Mouse (Mus musculus): ENCODE results near the gene Car8.
"Not testable (repeated sequence)": the region's sequence is repeated elsewhere in the genome, so short reads cannot be mapped to it uniquely, and the experiment has no call there.

Gene Car8

DNA sequence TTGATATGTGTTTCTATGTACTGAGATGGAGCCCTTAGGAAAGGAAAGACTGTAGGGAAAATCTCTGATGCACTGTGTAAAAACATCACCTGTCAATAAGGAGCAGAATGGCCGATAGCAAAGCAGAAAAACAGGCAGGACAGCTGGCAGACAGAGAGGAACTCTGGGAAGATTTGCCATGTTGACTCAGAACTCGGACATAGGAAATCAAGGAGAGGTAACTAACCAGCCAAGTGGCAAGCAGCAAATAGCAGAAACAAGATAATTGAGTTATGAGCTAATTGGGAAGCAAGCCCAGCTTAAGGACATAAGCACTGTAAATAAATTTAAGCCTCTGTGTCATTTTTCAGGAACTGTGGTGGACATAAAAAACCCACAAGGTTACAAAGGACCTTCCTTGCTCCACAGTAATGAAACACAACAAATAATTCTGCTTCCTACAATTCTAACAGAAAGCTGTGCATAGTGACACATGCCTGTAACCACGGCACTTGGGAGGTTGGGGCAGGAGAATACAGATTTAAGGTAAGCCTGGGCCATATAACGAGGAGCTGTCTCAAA is 33.7 kb downstream of the Car8 start:
- no peak for DNase-seq (ENCODE audit: low read depth in 2 of 2, low spot score in 2 of 2)

DNA sequence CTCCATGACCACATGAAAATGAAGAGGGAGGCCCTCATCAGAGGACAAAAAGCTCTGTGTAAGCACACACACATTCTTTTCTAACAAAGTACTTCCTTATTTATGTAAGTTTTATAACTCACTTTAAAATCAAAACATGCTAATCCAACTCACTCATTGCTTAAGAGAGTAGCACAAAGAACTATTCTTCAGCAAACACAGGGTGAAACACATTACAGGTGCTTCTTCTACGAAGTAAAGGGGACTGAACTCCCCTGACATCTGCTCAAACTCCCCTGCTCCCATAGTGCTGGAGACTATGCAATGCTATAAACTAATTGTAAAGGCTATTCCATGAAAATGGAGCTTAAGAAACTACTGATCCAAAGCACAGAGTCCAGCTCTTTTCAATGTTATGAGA is 35.5 kb downstream of the Car8 start:
- no peak for DNase-seq (ENCODE audit: low read depth in 2 of 2, low spot score in 2 of 2)

DNA sequence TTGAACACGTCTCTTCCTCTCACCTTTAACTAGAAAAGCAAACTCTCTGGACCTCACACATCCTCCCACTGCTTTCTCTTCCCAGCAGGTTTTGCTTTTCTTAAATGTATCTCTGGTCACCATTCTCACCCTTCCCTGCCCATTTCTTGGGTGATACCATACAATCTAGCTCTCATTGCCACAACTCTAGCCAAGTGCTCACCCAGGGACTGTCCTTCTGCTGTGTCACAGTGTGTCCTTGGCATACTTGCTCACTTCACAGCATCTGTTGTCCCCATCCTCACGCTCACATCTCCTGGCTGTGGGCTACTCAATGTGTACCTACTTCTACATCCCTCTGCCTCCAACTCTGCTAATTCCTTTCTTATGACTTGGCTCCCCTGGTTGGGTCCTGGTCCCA is 37.2 kb downstream of the Car8 start:
- no peak for DNase-seq (ENCODE audit: low read depth in 2 of 2, low spot score in 2 of 2)

DNA sequence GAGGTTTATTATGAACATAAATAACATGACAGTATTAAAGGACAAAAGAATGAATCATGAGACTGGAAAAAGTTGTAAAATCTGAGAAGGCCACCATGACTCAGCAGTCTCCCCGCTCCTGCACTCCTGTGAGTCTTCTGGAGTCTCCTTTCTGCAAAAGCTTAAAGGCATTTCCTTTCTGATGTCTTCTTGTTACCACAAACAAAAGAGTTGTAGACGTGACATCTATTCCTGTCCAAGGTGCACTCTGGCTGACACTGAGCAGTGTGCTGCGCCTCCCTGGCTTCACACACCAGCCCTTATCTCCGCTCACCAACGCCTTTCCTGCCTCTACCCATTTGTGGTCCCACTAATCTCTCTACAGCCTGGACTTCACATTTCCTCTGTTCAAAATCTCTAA is 38.8 kb downstream of the Car8 start:
- DNase-seq (ENCODE audit: low read depth in 2 of 2, low spot score in 2 of 2), result no peak

DNA sequence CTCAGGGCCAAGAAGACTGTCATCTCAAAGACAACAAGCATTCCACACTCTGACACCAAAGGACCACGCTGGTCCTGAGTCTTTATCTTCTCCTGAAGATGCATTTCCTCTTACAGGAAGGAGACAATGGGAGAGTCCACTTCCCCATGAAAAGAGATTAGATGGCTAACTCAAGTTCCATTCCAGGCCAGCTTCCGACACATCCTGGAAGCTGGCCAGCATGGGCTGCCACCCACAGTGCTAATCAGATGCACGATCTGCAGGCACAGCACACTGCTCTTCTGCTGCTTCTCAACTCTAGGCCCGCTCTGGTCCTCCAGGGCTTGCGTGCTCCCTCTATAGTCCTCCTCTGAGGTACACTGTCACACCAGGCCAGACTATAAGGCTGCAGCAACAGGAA is 40.8 kb downstream of the Car8 start:
- DNase-seq (ENCODE audit: low read depth in 2 of 2, low spot score in 2 of 2), result no peak

DNA sequence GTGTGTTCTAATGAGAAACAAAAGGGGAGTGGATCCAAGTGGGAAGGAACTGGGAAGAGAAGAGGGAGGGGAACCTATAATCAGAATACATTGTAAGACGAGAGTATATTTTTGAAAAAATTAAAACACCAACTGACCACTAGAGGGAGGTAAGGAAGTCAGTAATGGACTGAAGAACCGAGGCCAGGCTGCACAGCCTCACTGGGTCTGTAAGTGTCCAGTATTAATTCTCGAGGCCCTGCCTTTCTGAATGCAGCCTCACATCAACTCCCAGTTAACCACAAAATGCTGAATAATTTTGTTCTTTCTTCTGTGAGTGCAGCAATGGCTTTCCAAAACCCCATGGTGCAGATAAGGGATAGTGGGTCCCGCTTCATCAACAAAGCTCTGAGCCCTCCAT is 48.4 kb downstream of the Car8 start:
- DNase-seq (ENCODE audit: low read depth in 2 of 2, low spot score in 2 of 2), result no peak

DNA sequence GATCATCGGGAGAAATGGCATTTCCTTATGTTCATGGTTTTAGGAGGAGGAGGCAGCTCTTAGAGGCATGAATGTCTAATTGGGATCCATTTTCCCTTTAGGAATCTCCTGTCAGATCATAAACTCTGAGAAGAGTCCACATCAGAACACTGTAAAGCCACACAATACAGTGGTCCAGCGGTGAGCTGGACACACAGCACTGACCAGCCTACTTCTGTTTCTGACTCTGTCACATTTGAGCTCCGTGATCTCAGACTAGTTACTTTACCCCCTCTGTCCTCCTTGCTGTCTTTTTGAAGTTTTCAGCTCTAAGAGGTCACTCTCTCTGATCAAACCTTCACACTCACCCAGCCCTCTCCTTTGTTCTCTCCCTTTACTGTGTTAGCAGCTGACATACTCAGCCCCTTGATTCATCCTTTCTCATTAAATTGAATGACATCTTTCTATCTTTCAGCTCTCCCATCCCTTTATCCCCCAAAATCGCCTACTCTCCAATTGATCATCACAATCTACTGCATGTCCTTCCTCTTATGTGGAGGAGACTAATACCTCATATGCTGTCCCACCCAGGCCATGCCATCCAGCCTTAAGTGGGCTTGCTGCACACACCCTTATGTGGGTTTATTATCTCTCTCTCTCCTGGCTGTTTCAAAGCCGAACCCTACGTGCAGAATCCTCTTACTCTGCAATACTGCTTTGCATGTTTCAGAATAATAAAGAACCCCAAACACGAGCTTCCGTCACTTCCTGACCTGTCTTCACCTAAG is 51.7 kb downstream of the Car8 start:
- no peak for DNase-seq (ENCODE audit: low read depth in 2 of 2, low spot score in 2 of 2)

DNA sequence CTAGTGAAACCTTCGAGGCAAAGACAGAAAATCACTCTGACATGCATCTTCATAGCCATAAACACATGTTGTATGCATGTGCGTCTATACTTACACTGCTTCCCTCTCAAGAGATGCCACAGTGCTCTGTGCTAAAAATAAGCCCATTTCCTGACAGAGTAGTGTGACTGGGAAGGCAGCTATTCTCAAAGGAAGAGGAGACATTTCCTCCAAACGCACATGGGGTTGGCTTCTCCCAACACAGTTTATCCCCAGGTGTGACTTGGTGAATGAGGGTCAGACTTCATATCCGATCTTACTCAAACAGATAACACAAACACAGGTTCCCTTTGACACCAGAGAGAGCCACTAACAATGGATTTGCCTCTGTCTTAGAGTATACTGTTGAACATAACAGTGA is 58.3 kb downstream of the Car8 start:
- DNase-seq (ENCODE audit: low read depth in 2 of 2, low spot score in 2 of 2), result no peak

DNA sequence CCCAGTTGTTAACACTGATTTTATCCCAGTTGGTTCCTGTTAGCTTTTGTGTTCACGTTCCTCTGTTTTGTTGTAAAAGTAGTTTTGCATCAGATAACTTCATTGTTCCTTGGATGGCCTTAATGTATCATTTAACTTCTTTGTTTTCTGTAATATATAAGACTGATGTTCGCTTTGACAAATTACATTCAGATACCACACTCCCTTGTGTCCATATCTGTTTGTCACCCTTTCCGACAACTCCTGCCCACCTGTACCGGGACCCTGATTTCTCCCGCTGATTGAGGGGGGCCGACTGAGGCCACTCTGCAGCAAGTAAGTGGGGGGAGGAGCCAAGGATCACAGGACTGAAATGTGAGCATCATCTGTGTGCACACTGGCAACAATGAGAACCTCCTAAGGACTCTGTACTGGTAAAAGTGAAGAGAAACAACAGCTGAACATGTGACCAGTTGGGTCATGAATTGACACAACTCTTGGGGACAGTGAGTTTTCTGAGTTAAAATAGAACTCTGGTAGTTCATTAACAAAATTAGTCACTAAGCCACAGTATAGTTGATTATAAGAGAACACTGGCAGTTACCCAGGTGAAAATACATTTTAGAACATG is 84.1 kb downstream of the Car8 start:
- no peak for DNase-seq (ENCODE audit: low read depth in 2 of 2, low spot score in 2 of 2)

DNA sequence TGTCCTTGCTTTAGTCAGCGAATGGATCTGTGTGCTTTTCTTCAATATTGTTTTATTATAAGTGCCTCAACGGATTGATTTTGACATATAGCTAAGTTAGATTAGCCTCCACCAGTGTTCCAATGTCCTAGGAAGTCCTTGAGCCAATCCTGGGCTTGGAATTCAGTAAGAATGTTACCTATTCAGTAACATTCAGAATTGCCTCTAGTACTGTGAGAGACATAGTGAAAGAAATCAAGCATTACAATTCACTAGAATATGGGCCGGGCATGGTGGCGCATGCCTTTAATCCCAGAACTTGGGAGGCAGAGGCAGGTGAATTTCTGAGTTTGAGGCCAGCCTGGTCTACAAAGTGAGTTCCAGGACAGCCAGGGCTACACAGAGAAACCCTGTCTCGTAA is 84.9 kb downstream of the Car8 start:
- not testable (repeated sequence) for DNase-seq (ENCODE audit: low read depth in 2 of 2, low spot score in 2 of 2)

DNA sequence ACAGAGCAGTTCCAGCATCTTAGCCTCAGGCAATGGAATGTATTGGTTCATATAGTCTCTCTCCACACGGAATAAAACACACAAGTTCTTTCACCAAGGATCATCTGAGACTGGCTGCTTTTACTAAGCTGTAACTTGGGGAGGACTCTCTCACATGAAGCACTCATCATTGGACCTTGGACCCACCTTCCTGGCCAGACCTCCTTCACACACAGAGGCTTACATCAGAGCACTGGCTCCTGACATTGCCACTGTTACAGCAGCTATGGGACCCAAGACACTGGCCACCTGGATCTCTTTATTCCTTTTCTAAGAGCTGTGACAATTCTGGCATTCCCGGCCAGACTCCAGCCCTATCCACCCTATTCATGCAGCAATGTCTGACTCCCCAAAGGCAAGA is 101.4 kb downstream of the Car8 start:
- no peak for DNase-seq (ENCODE audit: low read depth in 2 of 2, low spot score in 2 of 2)

DNA sequence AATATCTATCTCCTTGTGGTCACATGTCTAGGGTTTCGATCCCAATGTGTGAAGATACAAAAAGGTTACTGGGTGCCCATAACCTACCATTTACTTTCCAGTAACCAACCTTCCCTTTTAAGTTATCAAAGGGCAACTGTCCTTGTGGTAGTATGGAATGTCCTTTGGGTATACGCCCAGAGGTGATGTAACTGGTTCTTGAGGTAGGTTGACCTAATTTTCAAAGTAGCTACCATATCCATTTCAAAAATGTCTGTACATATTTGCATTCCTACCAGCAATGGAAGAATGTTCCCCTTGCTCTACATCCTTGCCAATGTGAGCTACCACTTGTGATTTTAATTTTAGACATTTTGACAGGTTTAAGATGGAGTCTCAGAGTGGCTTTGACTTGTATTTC is 106.8 kb downstream of the Car8 start:
- no peak for DNase-seq (ENCODE audit: low read depth in 2 of 2, low spot score in 2 of 2)

DNA sequence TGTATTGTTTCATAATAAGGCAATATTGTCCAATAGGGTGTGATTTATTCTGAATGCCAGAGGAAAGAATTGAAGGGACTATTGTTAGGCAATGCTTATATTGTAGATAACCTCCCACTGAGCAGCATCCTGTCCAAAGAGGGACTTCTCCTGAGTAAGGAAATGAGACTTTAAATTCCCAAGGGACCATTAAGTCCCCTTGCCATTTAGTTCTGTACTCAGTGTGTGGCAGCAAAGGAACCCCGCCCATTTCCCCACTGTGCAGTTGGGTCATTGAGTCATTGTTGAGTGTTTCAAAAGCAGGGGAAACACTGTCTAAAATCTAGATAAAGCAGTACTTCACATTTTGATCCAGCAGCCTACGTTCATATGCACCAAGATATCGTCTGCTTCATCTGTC is 125.3 kb downstream of the Car8 start:
- no peak for DNase-seq (ENCODE audit: low read depth in 2 of 2, low spot score in 2 of 2)

DNA sequence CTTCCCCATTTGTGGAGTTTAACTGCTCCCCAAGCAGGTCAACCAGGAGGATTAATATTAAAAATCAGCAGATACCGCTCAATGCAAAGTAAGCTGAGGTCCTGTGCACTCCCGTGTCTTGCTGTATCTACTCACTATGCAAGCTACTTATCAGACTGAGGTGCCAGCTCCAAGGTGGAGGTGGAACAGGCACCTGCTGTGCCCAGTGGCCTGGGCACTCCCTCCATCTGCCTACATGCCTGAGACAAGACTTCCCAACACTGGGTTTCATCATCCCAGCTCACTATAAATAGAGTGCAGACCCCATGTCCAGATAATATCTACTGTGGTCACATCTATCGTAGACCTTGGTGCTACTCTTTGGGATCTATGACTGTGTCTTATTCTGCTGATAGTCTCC is 127.0 kb downstream of the Car8 start:
- no peak for DNase-seq (ENCODE audit: low read depth in 2 of 2, low spot score in 2 of 2)

DNA sequence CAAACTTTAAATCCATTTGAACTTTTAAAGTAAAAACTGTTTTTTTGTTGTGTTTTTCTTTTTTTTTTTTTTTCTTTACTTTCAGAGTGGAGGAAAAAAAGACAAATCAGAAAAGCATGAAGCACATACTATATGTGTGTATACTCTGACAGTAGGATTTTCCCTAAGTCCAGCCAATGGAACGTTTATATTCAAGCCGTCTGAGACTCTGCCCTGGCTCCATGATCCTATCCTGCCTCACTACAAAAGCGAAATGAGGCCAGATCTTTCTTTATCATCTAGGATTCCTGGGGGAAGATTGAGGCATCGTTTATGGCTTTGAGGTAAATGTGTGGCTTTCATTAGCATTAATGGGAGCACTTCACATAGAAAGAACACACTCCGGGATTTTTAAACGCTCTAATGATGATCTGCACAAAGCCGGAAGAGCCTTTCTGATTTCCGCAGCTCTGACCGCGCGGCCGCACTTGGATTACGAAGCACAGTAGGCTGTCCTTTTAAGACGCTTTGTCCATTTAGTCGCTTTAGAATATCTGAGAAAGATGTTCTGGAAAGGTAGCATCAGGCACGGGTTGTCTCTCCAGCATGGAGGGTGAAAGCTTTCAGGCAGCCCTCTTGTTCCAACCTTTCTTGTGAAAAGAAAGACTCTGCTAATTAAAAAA is 128.8 kb downstream of the Car8 start:
- no peak for DNase-seq (ENCODE audit: low read depth in 2 of 2, low spot score in 2 of 2)

DNA sequence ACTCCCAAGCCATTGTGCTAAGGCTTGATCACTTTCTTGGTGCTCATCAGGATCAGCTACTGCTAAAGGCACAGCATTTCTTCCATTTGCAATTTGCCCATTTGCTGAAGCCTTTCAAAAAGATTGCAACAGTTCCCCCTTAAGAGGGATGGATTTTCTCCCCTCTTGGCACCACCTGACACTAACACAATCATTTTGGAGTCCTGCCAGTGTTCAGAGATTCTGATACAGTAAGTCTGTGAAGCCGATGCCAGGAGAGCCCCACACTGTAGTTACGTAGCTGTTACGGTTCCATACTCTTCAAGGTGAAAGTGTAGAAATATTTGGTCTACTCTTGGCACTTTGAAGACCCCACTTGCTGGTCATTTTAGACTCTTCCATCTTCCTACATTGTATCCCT is 137.4 kb downstream of the Car8 start:
- DNase-seq (ENCODE audit: low read depth in 2 of 2, low spot score in 2 of 2), result no peak

DNA sequence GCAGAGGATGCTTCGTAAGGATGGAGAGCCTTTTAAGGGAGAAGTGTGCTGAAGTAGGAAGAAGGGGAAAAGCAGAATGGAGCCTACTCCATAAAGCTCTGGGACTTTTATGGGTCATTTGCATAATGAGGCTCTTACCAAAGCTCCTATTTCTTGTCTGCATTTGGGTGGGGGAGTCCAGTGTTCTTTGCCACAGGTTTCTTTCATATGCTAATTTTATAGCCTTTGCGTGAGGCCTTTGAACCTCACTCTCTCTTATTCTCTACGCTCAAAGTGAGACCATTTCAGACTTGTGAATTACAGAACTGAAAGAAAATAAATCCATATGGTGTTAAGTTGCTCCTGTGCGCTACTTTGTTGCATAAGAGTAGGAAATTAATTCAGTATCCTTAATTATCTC is 140.8 kb downstream of the Car8 start:
- no peak for DNase-seq (ENCODE audit: low read depth in 2 of 2, low spot score in 2 of 2)

DNA sequence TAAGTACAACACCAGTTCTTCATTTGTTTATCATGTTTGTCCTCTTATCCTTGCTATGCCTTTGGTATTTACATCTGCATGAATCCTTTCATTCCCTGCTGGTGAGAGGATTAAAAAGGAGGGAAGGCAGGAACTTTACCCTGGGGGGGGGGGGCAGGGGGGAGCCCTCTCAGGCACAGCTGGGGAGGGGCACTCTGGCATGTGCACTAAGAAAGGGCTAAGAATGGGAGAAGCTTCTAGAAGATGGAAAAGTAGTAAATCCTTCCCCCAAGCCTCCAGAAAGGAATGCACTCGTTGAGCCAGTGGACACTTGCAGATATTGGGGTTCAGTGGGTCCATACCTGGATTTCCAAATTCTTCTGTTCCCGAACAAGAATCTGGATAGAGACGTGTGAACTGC is 141.2 kb downstream of the Car8 start:
- DNase-seq (ENCODE audit: low read depth in 2 of 2, low spot score in 2 of 2), result no peak

DNA sequence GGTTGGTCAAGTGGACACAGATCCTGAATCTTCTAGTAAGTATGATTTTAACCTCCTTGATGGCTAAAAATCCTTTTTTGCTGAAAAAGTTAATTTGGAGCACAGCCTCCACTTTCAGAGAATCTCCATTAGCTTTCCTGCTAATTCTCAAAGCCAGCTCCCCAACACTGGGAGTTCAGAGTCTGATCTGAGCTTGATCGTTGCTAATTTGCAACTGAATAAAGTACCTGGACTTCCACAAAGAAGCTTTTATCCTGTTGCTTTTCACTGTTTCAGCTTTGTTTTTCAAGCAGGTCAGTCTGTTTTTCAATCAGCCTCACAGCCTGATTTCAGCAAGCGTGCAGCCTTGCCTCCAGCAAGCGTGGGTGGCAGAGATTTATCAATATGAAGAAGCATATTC is 145.3 kb downstream of the Car8 start:
- not testable (repeated sequence) for DNase-seq (ENCODE audit: low read depth in 2 of 2, low spot score in 2 of 2)
